Mouse (Mus musculus): ENCODE results near the gene Sox1.

DNA sequence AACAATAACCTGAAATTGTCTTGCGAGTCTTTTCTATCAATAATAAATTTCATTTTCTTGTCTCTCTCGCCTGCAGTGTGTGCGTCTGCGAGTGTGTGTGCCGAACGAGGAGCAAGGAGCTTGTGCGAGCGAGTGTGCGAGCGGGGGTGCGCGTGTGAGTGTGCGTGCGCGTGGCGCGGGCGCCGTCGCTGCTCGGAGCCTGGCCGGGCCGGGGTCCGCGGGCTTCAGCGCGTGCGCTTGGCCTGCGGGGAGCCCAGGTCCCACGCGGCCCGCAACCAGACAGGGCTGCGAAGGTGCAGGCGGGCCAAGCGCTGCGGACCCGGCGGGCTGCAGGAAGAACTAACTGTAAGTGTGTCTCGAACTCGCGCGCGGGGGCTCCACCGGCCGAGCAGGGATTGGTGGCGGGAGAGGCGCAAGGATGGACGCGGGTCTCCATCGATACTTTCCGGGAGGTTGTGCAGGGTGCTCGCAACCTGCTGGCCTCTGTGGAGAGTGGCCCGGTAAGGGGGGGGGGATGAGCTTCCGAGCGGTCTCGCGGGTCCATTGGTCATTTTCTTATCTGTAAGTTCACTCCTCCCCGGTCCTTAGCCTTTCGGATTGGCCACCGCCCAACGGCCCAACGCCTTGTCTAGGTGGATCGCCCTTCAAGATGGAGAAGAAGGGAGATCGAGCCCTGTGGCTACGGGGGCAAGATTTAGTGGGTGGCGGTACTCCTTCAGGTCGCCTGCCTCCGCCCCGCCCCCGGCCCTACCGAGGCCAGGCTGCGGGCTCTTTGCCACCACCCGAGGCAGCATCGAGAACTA is 9.2 kb upstream of the Sox1 start:
- TF ChIP-seq CTCF (IDR thresholded peaks at IDR 0.05; ENCODE audit: extremely low read depth, insufficient read depth, insufficient read length, insufficient replicate concordance) = no peak
- no peak for TF ChIP-seq POLR2A (IDR thresholded peaks at IDR 0.05; ENCODE audit: low read depth, low read length)
